Mouse (Mus musculus): Measurements from ENCODE around the gene Elovl5. TPM values are rescaled to one million over a fixed set of nuclear protein-coding genes. Genes with fewer than 3 reads are reported as not detected.
"Not testable (repeated sequence)": the region's sequence is repeated elsewhere in the genome, so short reads cannot be mapped to it uniquely, and the experiment has no call there.

Elovl5 gene
- polyA plus RNA-seq, 1 experiment from 2014 or later, result 83.0 TPM

- 64% methylated on average over 8 of the region's 8 CpGs for WGBS
- no peak overlapping the region for H3K9ac ChIP-seq
- no peaks in the 10 kb centered on the region for H3K27me3 ChIP-seq
- H3K4me2 ChIP-seq, result no peak overlapping the region
- H3K4me3 ChIP-seq, result no peak overlapping the region
- no peaks in the 10 kb centered on the region for H3K9me3 ChIP-seq
- H3K4me1 ChIP-seq, result no peaks in the 10 kb centered on the region
- H3K36me3 ChIP-seq, result peaks cover 24% of the 10 kb centered on the region; the same call in 1 of the 2 replicates
- H3K27ac ChIP-seq, result no peak overlapping the region
- no peak for ATAC-seq (ENCODE audit: borderline replicate concordance, extremely low read depth, low FRiP score, low TSS enrichment)
Observed at GRCm38 (mm10) chr9:77986153-77986795, 69.1 kb downstream of the Elovl5 start.

- peak; percentile 31; the same call in 1 of the 2 replicates for ATAC-seq (ENCODE audit: borderline replicate concordance, extremely low read depth, low FRiP score, low TSS enrichment)
- no peak overlapping the region for H3K4me3 ChIP-seq
- H3K27me3 ChIP-seq, result no peaks in the 10 kb centered on the region
- no peak overlapping the region for H3K4me2 ChIP-seq
- no peak overlapping the region for H3K27ac ChIP-seq
- no peaks in the 10 kb centered on the region for H3K36me3 ChIP-seq
- no peak overlapping the region for H3K9ac ChIP-seq
- 59% methylated on average over 8 of the region's 8 CpGs for WGBS
- no peaks in the 10 kb centered on the region for H3K9me3 ChIP-seq
- H3K4me1 ChIP-seq, result no peaks in the 10 kb centered on the region
Observed at GRCm38 (mm10) chr9:77989626-77990025, 72.5 kb downstream of the Elovl5 start.

- no peak overlapping the region for H3K27ac ChIP-seq
- no peaks in the 10 kb centered on the region for H3K9me3 ChIP-seq
- H3K9ac ChIP-seq, result no peak overlapping the region
- no peaks in the 10 kb centered on the region for H3K36me3 ChIP-seq
- no peak overlapping the region for H3K4me2 ChIP-seq
- no peaks in the 10 kb centered on the region for H3K4me1 ChIP-seq
- ATAC-seq (ENCODE audit: borderline replicate concordance, extremely low read depth, low FRiP score, low TSS enrichment), result no peak
- no peak overlapping the region for H3K4me3 ChIP-seq
- H3K27me3 ChIP-seq, result no peaks in the 10 kb centered on the region
- WGBS, result 62% methylated on average over 8 of the region's 8 CpGs
Observed at GRCm38 (mm10) chr9:77990278-77990677, 73.1 kb downstream of the Elovl5 start.

- no peaks in the 10 kb centered on the region for H3K27me3 ChIP-seq
Observed at GRCm38 (mm10) chr9:77991650-77992049, 74.5 kb downstream of the Elovl5 start.

GRCm38 (mm10) chr9:77992276-77992675, 75.1 kb downstream of the Elovl5 start:
- Histone ChIP-seq H3K4me2 (no peak overlapping the region), H3K4me1 (no peaks in the 10 kb centered on the region), H3K4me3 (no peak overlapping the region), H3K9ac (no peak overlapping the region), H3K27ac (no peak overlapping the region), H3K9me3 (no peaks in the 10 kb centered on the region), H3K36me3 (no peaks in the 10 kb centered on the region), H3K27me3 (no peaks in the 10 kb centered on the region)
- WGBS, result 82% methylated on average over 6 of the region's 6 CpGs
- ATAC-seq (ENCODE audit: borderline replicate concordance, extremely low read depth, low FRiP score, low TSS enrichment), result no peak

More at GRCm38 (mm10) chr9:77991650-77992049, 74.5 kb downstream of the Elovl5 start:
- Histone ChIP-seq H3K4me1 (no peaks in the 10 kb centered on the region), H3K36me3 (no peaks in the 10 kb centered on the region), H3K4me3 (no peak overlapping the region), H3K4me2 (no peak overlapping the region), H3K27ac (no peak overlapping the region), H3K9ac (no peak overlapping the region), H3K9me3 (no peaks in the 10 kb centered on the region)
- ATAC-seq (ENCODE audit: borderline replicate concordance, extremely low read depth, low FRiP score, low TSS enrichment), result no peak
- 86% methylated on average over 4 of the region's 4 CpGs for WGBS

GRCm38 (mm10) chr9:77993101-77993500, 75.9 kb downstream of the Elovl5 start:
- no peaks in the 10 kb centered on the region for H3K4me1 ChIP-seq
- H3K27me3 ChIP-seq, result no peaks in the 10 kb centered on the region
- no peak overlapping the region for H3K4me3 ChIP-seq
- no peak overlapping the region for H3K27ac ChIP-seq
- H3K4me2 ChIP-seq, result no peak overlapping the region
- no peaks in the 10 kb centered on the region for H3K36me3 ChIP-seq
- WGBS, result 75% methylated on average over 1 of the region's 1 CpGs
- no peak for ATAC-seq (ENCODE audit: borderline replicate concordance, extremely low read depth, low FRiP score, low TSS enrichment)
- H3K9ac ChIP-seq, result no peak overlapping the region
- no peaks in the 10 kb centered on the region for H3K9me3 ChIP-seq

- not testable (repeated sequence) for ATAC-seq (ENCODE audit: borderline replicate concordance, extremely low read depth, low FRiP score, low TSS enrichment); H3K27ac ChIP-seq
- 92% methylated on average over 2 of the region's 2 CpGs for WGBS
Observed at GRCm38 (mm10) chr9:77993538-77994255, 76.5 kb downstream of the Elovl5 start.

GRCm38 (mm10) chr9:77995235-77995634, 78.1 kb downstream of the Elovl5 start:
- H3K27me3 ChIP-seq, result no peaks in the 10 kb centered on the region
- ATAC-seq (ENCODE audit: borderline replicate concordance, extremely low read depth, low FRiP score, low TSS enrichment), result no peak
- no peak overlapping the region for H3K9ac ChIP-seq
- WGBS, result 68% methylated on average over 9 of the region's 9 CpGs
- H3K4me1 ChIP-seq, result no peaks in the 10 kb centered on the region
- H3K27ac ChIP-seq, result no peak overlapping the region
- H3K36me3 ChIP-seq, result no peaks in the 10 kb centered on the region
- no peaks in the 10 kb centered on the region for H3K9me3 ChIP-seq
- no peak overlapping the region for H3K4me3 ChIP-seq
- no peak overlapping the region for H3K4me2 ChIP-seq

More at GRCm38 (mm10) chr9:77993538-77994255, 76.5 kb downstream of the Elovl5 start:
- not testable (repeated sequence) for H3K4me1 ChIP-seq, H3K27me3 ChIP-seq, H3K9ac ChIP-seq, H3K4me2 ChIP-seq, H3K36me3 ChIP-seq, H3K4me3 ChIP-seq, H3K9me3 ChIP-seq

- WGBS, result 75% methylated on average over 7 of the region's 7 CpGs
- no peak overlapping the region for H3K27ac ChIP-seq
- no peak overlapping the region for H3K9ac ChIP-seq
- no peak overlapping the region for H3K4me2 ChIP-seq
- ATAC-seq (ENCODE audit: borderline replicate concordance, extremely low read depth, low FRiP score, low TSS enrichment), result no peak
- no peaks in the 10 kb centered on the region for H3K27me3 ChIP-seq
- H3K4me3 ChIP-seq, result no peak overlapping the region
- no peaks in the 10 kb centered on the region for H3K36me3 ChIP-seq
- no peaks in the 10 kb centered on the region for H3K9me3 ChIP-seq
- no peaks in the 10 kb centered on the region for H3K4me1 ChIP-seq
Observed at GRCm38 (mm10) chr9:78000586-78001500, 83.7 kb downstream of the Elovl5 start.

- Histone ChIP-seq H3K27me3 (no peaks in the 10 kb centered on the region), H3K4me2 (no peak overlapping the region), H3K4me3 (no peak overlapping the region), H3K9ac (no peak overlapping the region), H3K36me3 (no peaks in the 10 kb centered on the region), H3K4me1 (peaks cover 8% of the 10 kb centered on the region), H3K27ac (no peak overlapping the region), H3K9me3 (no peaks in the 10 kb centered on the region)
- no peak for ATAC-seq (ENCODE audit: borderline replicate concordance, extremely low read depth, low FRiP score, low TSS enrichment)
- 87% methylated on average over 2 of the region's 2 CpGs for WGBS
Observed at GRCm38 (mm10) chr9:78003278-78003677, 86.1 kb downstream of the Elovl5 start.

GRCm38 (mm10) chr9:78005481-78005880, 88.3 kb downstream of the Elovl5 start:
- WGBS, result 57% methylated on average over 3 of the region's 3 CpGs
- no peak for ATAC-seq (ENCODE audit: borderline replicate concordance, extremely low read depth, low FRiP score, low TSS enrichment)
- H3K9me3 ChIP-seq, result no peaks in the 10 kb centered on the region

More at GRCm38 (mm10) chr9:78005481-78005880, 88.3 kb downstream of the Elovl5 start:
- Histone ChIP-seq H3K4me1 (peaks cover 11% of the 10 kb centered on the region), H3K36me3 (no peaks in the 10 kb centered on the region), H3K9ac (no peak overlapping the region), H3K4me2 (no peak overlapping the region), H3K4me3 (no peak overlapping the region), H3K27me3 (no peaks in the 10 kb centered on the region), H3K27ac (no peak overlapping the region)

All from lung, embryonic 15.5 days (tissue).